Mouse (Mus musculus) urinary bladder, postnatal 4 days (tissue): Measurements from ENCODE around the gene Mapk14.

Experiments used
- DNase-seq, 2 experiments: peaks; one replicate each; pipeline ENCODE4 v3.0.0; 2021 to 2022; ENCODE audit warnings: low spot score in 2 of 2

The Mapk14 gene

DNA sequence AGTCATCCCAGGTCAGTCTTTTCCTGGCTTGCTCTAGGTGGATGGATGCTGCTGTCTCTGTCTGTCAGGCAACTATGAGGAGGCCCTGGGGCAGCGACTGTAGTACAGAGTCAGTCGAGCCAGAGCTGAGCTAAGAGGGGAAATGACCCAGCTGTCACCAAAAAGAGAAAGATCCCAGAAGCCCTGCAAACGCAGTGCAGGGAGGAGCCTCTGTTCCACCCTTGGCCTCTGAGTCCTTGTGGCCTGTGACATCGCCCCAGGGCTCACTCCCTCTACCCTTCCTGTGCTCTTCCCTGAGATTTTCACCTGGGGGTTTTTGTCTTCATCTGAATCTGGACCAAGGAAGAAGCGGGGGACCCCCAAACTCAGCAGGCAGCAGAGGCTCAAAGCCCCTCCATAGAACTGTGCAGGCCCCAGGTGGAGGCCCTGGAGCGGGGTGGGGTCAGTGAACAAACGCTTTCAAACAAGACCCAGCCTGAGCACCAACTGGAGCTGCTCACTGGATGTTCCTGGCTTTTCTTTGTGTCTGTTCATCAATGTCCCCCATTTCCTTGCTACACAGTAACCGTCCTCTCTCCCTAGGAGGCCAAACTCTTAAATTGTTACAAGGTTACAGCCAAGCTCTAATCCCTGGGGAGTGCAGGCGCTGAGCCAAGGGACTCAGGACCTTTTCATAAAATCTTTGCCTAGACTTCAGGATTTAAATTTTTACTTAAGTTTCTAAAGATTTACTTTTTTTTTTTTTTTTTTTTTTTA, 90.3 kb downstream of the Mapk14 start:
- no peak for DNase-seq

DNA sequence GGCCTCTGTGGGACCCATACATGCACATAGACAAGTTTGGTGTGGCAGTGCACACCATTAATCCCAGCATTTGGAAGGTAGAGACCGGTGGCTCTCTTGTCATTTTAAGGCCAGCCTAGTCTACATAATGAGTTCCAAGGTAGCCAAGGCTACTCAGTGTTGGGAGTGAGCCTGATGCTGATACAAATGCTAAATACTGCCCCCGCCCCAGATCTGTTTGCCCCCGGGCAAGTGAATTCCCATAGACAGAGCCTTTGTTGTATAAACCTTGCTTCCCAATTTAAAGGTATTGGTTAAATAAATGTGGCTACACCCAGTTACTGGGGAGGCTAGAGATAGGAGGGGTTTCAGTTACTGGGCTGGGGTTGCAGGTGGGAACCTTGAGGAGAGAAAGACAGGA, 93.9 kb downstream of the Mapk14 start:
- DNase-seq: no peak

DNA sequence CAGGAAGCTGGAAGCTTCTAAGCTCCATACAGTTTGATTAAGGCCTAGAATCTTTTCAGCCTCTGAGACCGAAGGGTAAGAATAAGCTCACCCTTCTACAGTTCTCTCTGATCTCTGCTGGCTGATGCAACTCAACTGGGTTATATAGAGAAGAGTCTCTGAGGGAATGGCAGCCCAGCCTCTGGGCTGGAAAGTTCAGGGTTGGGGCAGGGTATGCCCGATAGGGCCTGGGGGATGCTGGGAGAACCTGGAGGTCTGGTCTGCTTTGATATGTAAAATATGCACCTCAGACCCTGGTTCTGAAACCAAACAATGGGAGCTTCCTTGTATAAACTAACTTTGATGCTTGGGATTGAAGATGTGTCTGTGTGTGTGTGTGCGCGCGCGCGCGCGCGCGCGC, 96.4 kb downstream of the Mapk14 start:
- no peak for DNase-seq

DNA sequence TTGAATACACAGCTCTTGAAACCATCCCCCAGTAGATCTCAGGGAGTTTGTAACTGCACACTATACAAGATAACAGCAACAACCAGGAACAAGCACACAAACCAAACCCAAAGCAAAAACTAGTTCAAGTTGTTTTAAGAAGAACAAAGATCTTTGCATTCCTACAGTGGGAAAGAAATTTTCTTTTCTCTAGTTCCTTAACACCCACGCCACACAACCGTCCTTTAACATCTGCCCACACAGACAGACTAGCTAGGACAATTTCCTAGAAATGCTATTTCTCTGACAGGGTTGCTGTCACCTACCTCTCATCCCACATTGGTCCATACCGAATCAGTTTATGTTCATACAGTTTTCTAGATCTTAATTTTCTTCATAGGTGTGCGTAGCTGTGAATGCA, 105.9 kb downstream of the Mapk14 start:
- DNase-seq: no peak
